Mouse (Mus musculus): ENCODE data around the gene Rars2. TPM values are rescaled to one million over a fixed set of nuclear protein-coding genes. Genes with fewer than 3 reads are reported as not detected.
A peak's percentile ranks its signal among the peaks of the same experiment; 100 is the strongest.
"Not testable (repeated sequence)": the region's sequence is repeated elsewhere in the genome, so short reads cannot be mapped to it uniquely, and the experiment has no call there.

Gene Rars2
- 45.4 and 49.0 TPM in 2 replicates for polyA plus RNA-seq (2015; fragmentation: Nextera tagmentation; extraction: Ambion mirVana)

DNA sequence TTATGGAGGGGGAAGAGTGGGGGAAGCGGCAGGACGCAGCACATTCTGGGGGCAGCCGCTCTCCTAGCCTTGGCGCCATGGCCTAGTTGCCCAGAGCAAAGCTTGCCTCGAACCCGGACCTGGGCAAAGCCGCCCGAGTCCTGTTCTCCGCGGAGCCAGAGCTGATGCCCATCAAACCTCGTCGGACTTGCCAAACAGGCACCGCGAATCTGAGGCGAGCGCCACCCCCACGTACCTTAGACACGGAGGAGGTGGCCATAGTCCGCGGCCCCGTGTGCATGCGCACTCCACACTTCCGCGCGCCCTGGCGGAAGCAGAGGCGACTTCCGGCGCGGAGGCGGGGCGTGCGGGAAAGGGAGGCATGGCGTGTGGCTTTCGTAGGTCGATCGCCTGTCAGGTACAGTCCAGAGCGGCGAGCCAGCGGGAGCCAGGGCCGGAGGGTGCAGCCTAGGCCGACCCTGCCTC is at the start of gene Rars2, which contains the start of gene Orc3:
Gene Rars2 (plus strand): TSS at position 328 of the 465 bp plus-strand sequence.
Gene Orc3 (minus strand): TSS at position 315 of the 465 bp plus-strand sequence.
- Histone ChIP-seq H3K4me1 (replicated peaks) (peaks cover 23% of the 10 kb centered on the region), H3K9ac (peak within 1 kb of the TSS; percentile 97), H3K36me3 (peaks cover 2% of the 10 kb centered on the region), H3K27ac (peak within 1 kb of the TSS; percentile 89), H3K27me3 (no peaks in the 10 kb centered on the region), H3K9me3 (replicated peaks) (no peaks in the 10 kb centered on the region), H3K4me3 (peak within 1 kb of the TSS; percentile 87), H3K4me2 (peak within 1 kb of the TSS; percentile 79)
- under 1% methylated on average over 42 of the region's 42 CpGs for WGBS
- ATAC-seq (replicated peaks; ENCODE audit: insufficient number of reproducible peaks, insufficient read depth, low FRiP score, low read depth) = peak; percentile 97

DNA sequence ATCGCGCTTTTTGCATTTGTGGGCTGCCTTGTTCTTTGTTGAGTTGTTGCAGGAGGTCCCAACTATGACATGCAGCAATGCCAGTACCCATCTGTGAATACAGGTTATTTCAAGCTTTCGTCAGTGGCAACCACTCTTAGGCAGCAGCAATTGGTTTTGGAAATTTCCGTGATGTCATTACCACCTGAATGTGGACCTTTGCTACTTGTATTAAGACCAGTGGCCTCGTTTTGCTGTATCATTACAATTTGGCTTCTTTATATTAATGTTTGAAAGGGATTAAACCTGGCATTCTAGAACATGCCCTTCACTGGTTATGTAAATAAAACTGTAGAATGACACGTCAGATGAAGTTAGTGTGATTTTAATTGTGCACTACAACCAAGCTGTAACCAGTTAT is 48.5 kb upstream of the Rars2 start:
- 84% methylated on average over 6 of the region's 6 CpGs for WGBS
- H3K9ac ChIP-seq = no peak overlapping the region
- no peak overlapping the region for H3K4me3 ChIP-seq
- no peak for ATAC-seq (replicated peaks; ENCODE audit: insufficient number of reproducible peaks, insufficient read depth, low FRiP score, low read depth)
- no peak overlapping the region for H3K4me2 ChIP-seq
- no peak overlapping the region for H3K27ac ChIP-seq
- H3K4me1 ChIP-seq (replicated peaks) = no peaks in the 10 kb centered on the region
- no peaks in the 10 kb centered on the region for H3K27me3 ChIP-seq
- H3K36me3 ChIP-seq = peaks cover 69% of the 10 kb centered on the region
- no peaks in the 10 kb centered on the region for H3K9me3 ChIP-seq (replicated peaks)

DNA sequence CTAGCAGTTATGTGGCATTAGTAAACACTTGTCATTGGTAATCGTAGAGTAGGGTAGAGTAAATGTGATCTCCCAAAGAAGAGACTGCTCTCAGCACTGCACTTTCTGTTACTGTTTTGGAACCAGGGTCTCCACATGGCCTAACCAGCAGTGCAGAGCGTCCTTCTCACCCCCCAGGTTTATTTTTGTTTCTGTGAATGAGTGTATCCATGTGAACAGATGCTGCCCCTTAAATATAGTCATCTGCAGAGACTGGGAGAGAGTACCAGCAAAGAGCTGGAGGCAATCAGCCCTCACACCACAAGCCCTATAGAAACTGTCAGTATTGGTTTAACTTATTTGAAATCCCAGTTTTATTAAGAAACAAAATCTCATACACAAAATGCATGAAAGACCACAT is 41.9 kb upstream of the Rars2 start:
- 77% methylated on average over 2 of the region's 2 CpGs for WGBS
- ATAC-seq (replicated peaks; ENCODE audit: insufficient number of reproducible peaks, insufficient read depth, low FRiP score, low read depth) = no peak
- H3K4me1 ChIP-seq (replicated peaks) = no peaks in the 10 kb centered on the region

DNA sequence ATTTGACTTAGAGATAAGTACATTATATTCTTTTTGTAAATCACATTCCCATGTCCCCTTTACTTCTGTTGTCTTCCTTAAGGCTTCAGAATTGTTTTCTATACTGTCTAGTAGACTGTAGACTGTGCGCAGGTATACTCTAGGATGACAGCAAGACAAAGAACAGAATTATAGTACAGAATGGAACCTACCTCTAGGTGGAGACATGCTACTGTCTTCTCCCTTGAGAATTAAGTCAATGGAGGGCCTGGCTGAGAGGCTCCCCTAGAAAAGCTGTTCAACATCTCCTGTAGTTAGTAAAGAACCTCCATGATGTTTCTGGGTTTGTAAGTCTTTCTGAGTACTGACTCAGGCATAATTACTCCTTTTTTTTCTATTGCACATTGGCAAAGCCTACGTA is 37.7 kb upstream of the Rars2 start:
- peaks cover 2% of the 10 kb centered on the region; the same call in 1 of the 2 replicates for H3K4me1 ChIP-seq (replicated peaks)
- peaks cover 75% of the 10 kb centered on the region for H3K36me3 ChIP-seq
- H3K4me3 ChIP-seq = no peak overlapping the region
- H3K9me3 ChIP-seq (replicated peaks) = no peaks in the 10 kb centered on the region
- 91% methylated on average over 2 of the region's 2 CpGs for WGBS
- no peak for ATAC-seq (replicated peaks; ENCODE audit: insufficient number of reproducible peaks, insufficient read depth, low FRiP score, low read depth)
- no peaks in the 10 kb centered on the region for H3K27me3 ChIP-seq
- H3K9ac ChIP-seq = no peak overlapping the region
- no peak overlapping the region for H3K27ac ChIP-seq
- H3K4me2 ChIP-seq = no peak overlapping the region

More for the DNA sequence above, 41.9 kb upstream of the Rars2 start:
- Histone ChIP-seq H3K27me3 (no peaks in the 10 kb centered on the region), H3K36me3 (peaks cover 84% of the 10 kb centered on the region), H3K27ac (no peak overlapping the region), H3K4me3 (no peak overlapping the region), H3K4me2 (no peak overlapping the region), H3K9me3 (replicated peaks) (no peaks in the 10 kb centered on the region), H3K9ac (no peak overlapping the region)

DNA sequence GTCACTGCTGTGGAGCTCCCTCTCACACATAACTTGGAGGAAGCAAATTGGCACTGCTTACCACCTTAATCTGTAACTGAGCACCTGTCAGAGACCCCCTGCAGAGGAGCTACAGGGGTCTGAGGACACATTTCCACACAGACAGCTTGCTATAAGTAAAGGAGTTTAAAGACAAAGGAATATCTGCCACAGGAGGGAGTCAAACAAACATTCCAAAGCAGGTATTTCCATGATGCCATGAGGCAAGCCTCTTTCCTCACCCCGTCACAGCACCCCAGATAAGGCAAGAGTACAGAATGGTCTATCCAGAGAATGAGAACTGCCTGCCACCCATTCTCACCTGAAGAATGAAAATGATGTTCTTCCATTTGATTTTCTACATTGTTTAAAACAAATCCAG is 35.5 kb upstream of the Rars2 start:
- ATAC-seq (replicated peaks; ENCODE audit: insufficient number of reproducible peaks, insufficient read depth, low FRiP score, low read depth) = no peak
- H3K4me1 ChIP-seq (replicated peaks) = peaks cover 12% of the 10 kb centered on the region
- no peaks in the 10 kb centered on the region for H3K9me3 ChIP-seq (replicated peaks)
- no peak overlapping the region for H3K9ac ChIP-seq
- no peaks in the 10 kb centered on the region for H3K27me3 ChIP-seq
- WGBS = 28% methylated on average over 1 of the region's 1 CpGs
- H3K36me3 ChIP-seq = peaks cover 85% of the 10 kb centered on the region
- peak overlapping the region; percentile 29; the same call in 1 of the 2 replicates for H3K27ac ChIP-seq
- H3K4me3 ChIP-seq = no peak overlapping the region
- no peak overlapping the region for H3K4me2 ChIP-seq

DNA sequence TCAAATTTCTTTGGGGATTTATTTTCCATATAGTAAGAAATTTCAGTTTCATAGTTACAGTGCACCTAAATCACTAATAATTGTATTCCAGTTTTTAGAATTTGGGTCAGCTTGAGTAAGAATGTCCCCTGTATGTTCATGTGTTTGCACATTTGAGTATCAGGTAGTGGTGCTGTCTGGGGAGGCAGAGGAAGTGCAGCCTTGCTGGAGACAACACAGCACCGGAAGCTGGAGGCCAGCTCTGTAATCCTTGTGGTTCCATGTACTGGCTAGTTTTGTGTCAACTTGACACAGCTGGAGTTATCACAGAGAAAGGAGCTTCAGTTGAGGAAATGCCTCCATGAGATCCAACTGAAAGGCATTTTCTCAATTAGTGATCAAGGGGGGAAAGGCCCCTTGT is 33.3 kb upstream of the Rars2 start:
- not testable (repeated sequence) for H3K4me2 ChIP-seq; H3K27me3 ChIP-seq; H3K9me3 ChIP-seq (replicated peaks); H3K4me3 ChIP-seq; ATAC-seq (replicated peaks; ENCODE audit: insufficient number of reproducible peaks, insufficient read depth, low FRiP score, low read depth); H3K9ac ChIP-seq
- 76% methylated on average over 1 of the region's 1 CpGs for WGBS
- 0 out of 2 replicates have a peak overlapping the region, but pooled peaks have one; percentile 34 for H3K27ac ChIP-seq
- peaks cover 66% of the 10 kb centered on the region for H3K36me3 ChIP-seq
- peaks cover 15% of the 10 kb centered on the region for H3K4me1 ChIP-seq (replicated peaks)

DNA sequence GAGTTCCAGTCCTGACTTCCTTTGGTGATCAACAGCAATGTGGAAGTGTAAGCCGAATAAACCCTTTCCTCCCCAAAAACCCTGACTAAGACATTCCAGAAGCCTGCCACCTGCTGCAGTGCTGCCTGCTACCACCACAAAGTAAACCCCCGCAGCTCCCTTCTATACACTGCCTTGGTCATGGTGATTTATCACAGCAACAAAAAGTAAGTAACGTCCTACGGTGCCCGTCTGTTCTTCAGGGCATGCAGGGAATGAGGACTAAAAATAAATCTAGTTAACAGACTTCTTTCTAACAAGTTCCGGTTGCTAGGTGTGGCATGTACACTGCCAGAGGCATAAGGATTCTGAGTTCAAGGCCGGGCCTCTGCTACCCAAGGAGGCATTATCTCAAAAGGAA is 32.8 kb upstream of the Rars2 start:
- peak overlapping the region; percentile 34; the same call in 1 of the 2 replicates for H3K27ac ChIP-seq
- H3K4me1 ChIP-seq (replicated peaks) = peaks cover 15% of the 10 kb centered on the region
- 45% methylated on average over 7 of the region's 7 CpGs for WGBS

DNA sequence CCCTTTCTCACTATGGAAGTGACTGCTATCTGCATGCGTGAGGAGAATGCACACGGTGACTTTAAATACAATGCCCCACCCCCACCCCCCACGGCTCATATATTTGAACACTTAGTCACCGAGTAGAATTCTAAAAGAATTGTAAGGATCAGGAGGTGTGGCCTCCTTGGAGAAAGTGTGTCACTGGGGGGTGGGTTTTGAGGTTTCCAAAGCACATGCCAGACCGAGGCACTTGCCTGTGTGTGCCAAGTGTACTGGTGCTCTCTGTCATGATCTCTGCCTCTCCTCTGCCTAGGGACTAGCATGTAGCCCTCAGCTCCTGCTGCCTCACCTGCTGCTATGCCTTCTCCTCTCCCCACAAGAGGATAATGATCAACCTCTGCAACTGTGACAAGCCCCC is 32.3 kb upstream of the Rars2 start:
- 52% methylated on average over 5 of the region's 5 CpGs for WGBS
- no peak for ATAC-seq (replicated peaks; ENCODE audit: insufficient number of reproducible peaks, insufficient read depth, low FRiP score, low read depth)
- H3K36me3 ChIP-seq = peaks cover 61% of the 10 kb centered on the region
- H3K27ac ChIP-seq = peak overlapping the region; percentile 34; the same call in 1 of the 2 replicates
- H3K9me3 ChIP-seq (replicated peaks) = no peaks in the 10 kb centered on the region
- H3K4me1 ChIP-seq (replicated peaks) = peaks cover 15% of the 10 kb centered on the region
- no peaks in the 10 kb centered on the region for H3K27me3 ChIP-seq
- H3K4me3 ChIP-seq = no peak overlapping the region
- H3K9ac ChIP-seq = no peak overlapping the region
- H3K4me2 ChIP-seq = no peak overlapping the region

More for the DNA sequence above, 32.8 kb upstream of the Rars2 start:
- no peaks in the 10 kb centered on the region for H3K27me3 ChIP-seq
- ATAC-seq (replicated peaks; ENCODE audit: insufficient number of reproducible peaks, insufficient read depth, low FRiP score, low read depth) = no peak
- H3K4me3 ChIP-seq = no peak overlapping the region
- H3K36me3 ChIP-seq = peaks cover 61% of the 10 kb centered on the region
- H3K4me2 ChIP-seq = no peak overlapping the region
- no peak overlapping the region for H3K9ac ChIP-seq
- H3K9me3 ChIP-seq (replicated peaks) = no peaks in the 10 kb centered on the region

DNA sequence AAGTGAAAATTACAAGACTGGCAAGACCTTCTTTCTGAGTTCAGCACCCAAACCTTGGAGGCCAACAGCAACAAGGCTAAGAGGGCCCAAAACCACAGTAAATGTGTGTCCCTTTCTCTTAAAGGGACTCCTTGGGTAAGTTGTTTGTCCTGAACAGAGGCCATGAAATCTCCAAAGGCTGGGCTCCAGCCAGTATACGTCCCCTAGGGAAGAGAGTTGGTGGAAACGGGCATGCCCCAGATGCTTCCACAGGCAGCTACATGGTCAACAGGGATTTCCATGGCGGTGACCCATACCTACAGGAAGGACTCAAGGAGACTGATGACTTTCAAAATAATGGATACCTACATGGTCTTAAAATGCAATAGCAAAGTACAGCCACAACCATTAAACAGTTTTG is 31.3 kb upstream of the Rars2 start:
- H3K4me2 ChIP-seq = no peak overlapping the region
- WGBS = 91% methylated on average over 3 of the region's 3 CpGs
- no peak for ATAC-seq (replicated peaks; ENCODE audit: insufficient number of reproducible peaks, insufficient read depth, low FRiP score, low read depth)
- H3K9ac ChIP-seq = no peak overlapping the region
- H3K27ac ChIP-seq = no peak overlapping the region
- peaks cover 15% of the 10 kb centered on the region for H3K4me1 ChIP-seq (replicated peaks)
- no peak overlapping the region for H3K4me3 ChIP-seq
- H3K9me3 ChIP-seq (replicated peaks) = no peaks in the 10 kb centered on the region
- no peaks in the 10 kb centered on the region for H3K27me3 ChIP-seq
- H3K36me3 ChIP-seq = peaks cover 54% of the 10 kb centered on the region

DNA sequence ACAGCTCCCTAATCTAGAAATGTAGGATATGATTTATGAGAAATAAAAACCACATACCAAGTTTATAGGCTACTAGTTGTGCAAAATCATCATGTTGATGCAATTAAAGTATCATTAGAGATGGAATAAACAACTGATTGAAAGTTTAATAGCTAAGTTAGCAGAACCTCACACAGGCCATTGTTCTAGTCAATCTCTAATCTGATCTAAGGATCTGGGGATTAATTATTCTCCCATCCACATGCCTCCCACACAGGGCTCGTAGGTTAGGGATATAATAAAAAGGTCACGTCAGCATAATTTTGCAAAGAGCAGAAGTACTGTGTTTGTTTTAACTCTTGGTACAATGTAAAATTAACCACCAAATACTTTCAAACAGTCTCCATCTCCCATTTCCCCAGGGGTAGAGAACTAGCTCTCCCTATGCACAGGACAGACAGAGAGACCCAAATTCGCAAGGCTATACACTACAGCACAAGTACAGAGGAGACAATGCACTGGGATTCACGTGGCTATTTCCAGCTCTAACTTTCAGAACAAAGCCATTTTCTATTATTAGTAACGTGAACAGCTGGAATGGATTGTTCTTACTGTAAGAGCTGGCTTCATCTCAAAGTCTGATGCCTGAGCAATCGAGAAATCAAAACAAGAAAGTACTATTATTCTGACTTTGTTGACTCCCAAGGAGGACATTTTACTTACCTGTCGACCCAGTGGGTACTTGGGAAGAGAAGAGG is 29.7 kb upstream of the Rars2 start:
- H3K4me3 ChIP-seq = no peak overlapping the region
- peaks cover 15% of the 10 kb centered on the region for H3K4me1 ChIP-seq (replicated peaks)
- 49% methylated on average over 7 of the region's 7 CpGs for WGBS
- H3K27ac ChIP-seq = peak overlapping the region; percentile 46; the same call in 1 of the 2 replicates
- no peak overlapping the region for H3K9ac ChIP-seq
- ATAC-seq (replicated peaks; ENCODE audit: insufficient number of reproducible peaks, insufficient read depth, low FRiP score, low read depth) = no peak
- H3K36me3 ChIP-seq = peaks cover 43% of the 10 kb centered on the region
- no peak overlapping the region for H3K4me2 ChIP-seq
- no peaks in the 10 kb centered on the region for H3K9me3 ChIP-seq (replicated peaks)
- H3K27me3 ChIP-seq = no peaks in the 10 kb centered on the region

DNA sequence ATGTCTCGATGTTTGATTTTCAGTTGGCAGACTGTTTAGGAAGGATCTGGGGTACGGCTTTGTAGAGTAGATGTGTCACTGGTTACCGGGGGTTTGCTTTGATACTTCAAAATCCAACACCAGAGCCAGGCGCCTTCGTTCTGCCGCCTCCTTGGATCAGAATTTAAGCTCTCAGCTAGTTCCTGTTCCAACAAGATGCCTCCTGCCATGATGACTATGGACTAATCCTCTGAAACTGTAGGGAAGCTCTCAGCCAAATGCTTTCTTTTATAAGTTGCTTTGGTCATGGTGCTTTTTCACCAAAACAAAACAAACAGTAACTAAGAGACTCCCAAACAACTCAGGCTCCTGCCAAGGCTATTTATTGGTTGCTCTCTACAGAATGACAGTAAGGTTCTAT is 11.6 kb upstream of the Rars2 start:
- H3K4me2 ChIP-seq = no peak overlapping the region
- no peaks in the 10 kb centered on the region for H3K9me3 ChIP-seq (replicated peaks)
- no peak overlapping the region for H3K9ac ChIP-seq
- WGBS = 96% methylated on average over 6 of the region's 6 CpGs
- H3K27ac ChIP-seq = no peak overlapping the region
- peaks cover 64% of the 10 kb centered on the region for H3K36me3 ChIP-seq
- no peaks in the 10 kb centered on the region for H3K4me1 ChIP-seq (replicated peaks)
- H3K4me3 ChIP-seq = no peak overlapping the region
- ATAC-seq (replicated peaks; ENCODE audit: insufficient number of reproducible peaks, insufficient read depth, low FRiP score, low read depth) = no peak
- no peaks in the 10 kb centered on the region for H3K27me3 ChIP-seq

DNA sequence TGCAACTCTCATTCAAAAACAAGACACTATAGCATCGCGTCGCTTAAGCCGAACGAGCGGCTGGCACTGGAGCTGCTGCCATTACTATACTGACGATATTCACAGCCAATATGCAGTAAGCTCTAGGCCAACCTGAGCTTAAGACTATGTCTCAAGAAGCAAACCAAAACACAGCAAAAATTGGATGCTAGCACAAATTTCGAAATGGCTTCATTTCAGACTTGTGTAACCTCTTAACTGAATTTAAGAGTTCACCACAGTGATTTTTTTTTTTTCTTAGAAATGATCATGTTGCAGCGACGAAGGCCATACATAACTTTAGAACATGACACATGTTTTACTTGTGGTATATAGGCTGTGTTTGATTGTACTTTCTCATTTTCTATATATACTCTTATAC is 8.1 kb upstream of the Rars2 start:
- no peak overlapping the region for H3K4me2 ChIP-seq
- no peaks in the 10 kb centered on the region for H3K4me1 ChIP-seq (replicated peaks)
- H3K9ac ChIP-seq = no peak overlapping the region
- no peaks in the 10 kb centered on the region for H3K9me3 ChIP-seq (replicated peaks)
- H3K4me3 ChIP-seq = no peak overlapping the region
- no peaks in the 10 kb centered on the region for H3K27me3 ChIP-seq
- 93% methylated on average over 10 of the region's 10 CpGs for WGBS
- no peak for ATAC-seq (replicated peaks; ENCODE audit: insufficient number of reproducible peaks, insufficient read depth, low FRiP score, low read depth)
- H3K36me3 ChIP-seq = peaks cover 55% of the 10 kb centered on the region
- no peak overlapping the region for H3K27ac ChIP-seq

All from heart, embryonic 15.5 days (tissue).